Mouse (Mus musculus) neural tube, embryonic 11.5 days (tissue): ENCODE data around the gene Slc25a20. TPM values are rescaled to one million over a fixed set of nuclear protein-coding genes. Genes with fewer than 3 reads are reported as not detected.

Experiments
- ATAC-seq: fragments of 200-750 bp; cut with Nextera tagmentation; 2 replicates; pipeline ENCODE4 v1.8.0; 2017; ENCODE audit warnings: moderate number of reproducible peaks, mild to moderate bottlenecking, moderate TSS enrichment, moderate library complexity; ENCODE audit not compliant: insufficient read depth, low FRiP score, low TSS enrichment
- DNase-seq: peaks from one replicate; pipeline ENCODE4 v3.0.0-alpha.2; 2015; ENCODE audit warnings: low spot score
- H3K27ac ChIP-seq: fragments of 300-500 bp; sonication (generic); 2 replicates; pipeline ENCODE4 v1.5.1; 2014; ENCODE audit warnings: low read depth, mild to moderate bottlenecking, low read length
- H3K27me3 ChIP-seq: fragments of 300-500 bp; sonication (generic); 2 replicates; pipeline ENCODE4 v1.6.1; 2014; ENCODE audit warnings: mild to moderate bottlenecking, low read length, mixed read lengths; ENCODE audit not compliant: control insufficient read depth, insufficient read depth
- H3K36me3 ChIP-seq: fragments of 300-500 bp; sonication (generic); 2 replicates; pipeline ENCODE4 v1.6.1; 2014; ENCODE audit warnings: mild to moderate bottlenecking, low read length, moderate library complexity, mixed read lengths; ENCODE audit not compliant: control insufficient read depth, insufficient read depth
- H3K4me1 ChIP-seq: fragments of 300-500 bp; sonication (generic); 2 replicates; pipeline ENCODE4 v1.6.1; 2014; ENCODE audit warnings: low read length, mixed read lengths; ENCODE audit not compliant: control insufficient read depth, insufficient read depth
- H3K4me2 ChIP-seq: fragments of 300-500 bp; sonication (generic); 2 replicates; pipeline ENCODE4 v1.6.1; 2014; ENCODE audit warnings: low read depth, mild to moderate bottlenecking, moderate library complexity
- H3K4me3 ChIP-seq: fragments of 300-500 bp; sonication (generic); 2 replicates; pipeline ENCODE4 v1.5.1; 2014; ENCODE audit warnings: low read depth, low read length
- H3K9ac ChIP-seq: fragments of 300-500 bp; sonication (generic); 2 replicates; pipeline ENCODE4 v1.6.1; 2014; ENCODE audit warnings: mild to moderate bottlenecking, low read length
- H3K9me3 ChIP-seq: fragments of 300-500 bp; sonication (generic); 2 replicates; pipeline ENCODE4 v1.6.1; 2016; ENCODE audit warnings: low read length; ENCODE audit not compliant: control insufficient read depth
- WGBS: fragments of 180-500 bp; shearing (Covaris S2); extraction: QIAGEN DNeasy Blood & Tissue Kit; methylation state at CpG from one replicate; pipeline ENCODE4 v1.1.7; 2014; 5-methylcytosine and 5-hydroxymethylcytosine counted together
- polyA plus RNA-seq: library from polyadenylated mRNA; unstranded; fragments of >200 nt; fragmentation: Nextera tagmentation; extraction: Ambion mirVana; gene quantifications from 2 replicates; pipeline ENCODE4 v1.2.1, GENCODE M21; 2014

Gene Slc25a20
- polyA plus RNA-seq, result 31.0 and 32.8 TPM in 2 replicates

DNA sequence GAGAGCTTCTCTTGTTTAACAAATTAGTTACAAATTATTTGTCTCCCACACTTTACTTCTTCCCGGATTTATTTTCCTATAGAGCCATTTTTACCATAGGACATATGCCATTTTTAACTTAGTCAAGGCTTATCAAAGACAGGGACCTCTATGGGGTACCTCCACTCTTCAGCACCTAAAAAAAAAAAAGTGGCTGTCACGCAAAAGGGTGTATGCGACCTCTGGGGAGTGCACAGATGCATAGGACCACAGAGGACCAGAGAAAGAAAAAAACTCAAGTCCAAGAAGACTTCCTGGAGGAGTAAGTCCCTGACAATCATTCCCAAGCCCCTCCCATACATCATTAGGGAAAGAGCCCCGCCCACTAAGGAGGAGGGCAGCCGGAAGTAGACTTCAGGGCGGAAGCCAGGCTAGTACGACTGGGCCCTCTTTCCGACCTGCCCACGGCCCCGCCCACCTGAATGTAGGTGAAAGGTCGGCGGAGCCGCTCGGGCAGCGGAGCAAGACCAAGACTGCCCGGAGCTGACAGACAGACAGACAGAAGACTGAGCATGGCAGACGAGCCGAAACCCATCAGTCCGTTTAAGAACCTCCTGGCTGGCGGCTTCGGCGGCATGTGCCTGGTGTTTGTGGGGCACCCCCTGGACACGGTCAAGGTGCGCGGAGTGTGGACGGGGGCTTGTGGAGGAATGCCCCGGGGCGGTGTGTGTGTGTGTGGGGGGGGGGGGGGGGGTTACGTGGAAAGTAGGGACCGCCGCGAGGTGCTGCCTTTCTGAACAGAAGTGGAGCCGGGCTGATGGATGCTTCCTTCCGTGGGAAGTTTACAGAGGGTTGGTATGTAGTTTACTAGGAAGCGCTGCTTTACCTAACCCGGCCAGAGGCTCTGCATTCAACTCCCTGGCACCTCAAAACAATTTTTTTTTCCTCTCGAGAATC, at the start of gene Slc25a20:
Slc25a20 (plus strand) TSS at position 412 of the 936 bp plus-strand sequence.
- no peaks in the 10 kb centered on the region for H3K4me1 ChIP-seq
- no peaks in the 10 kb centered on the region for H3K9me3 ChIP-seq
- 3% methylated on average over 36 of the region's 37 CpGs for WGBS
- H3K27me3 ChIP-seq, result no peaks in the 10 kb centered on the region
- H3K9ac ChIP-seq, result peak within 1 kb of the TSS; percentile 58
- H3K27ac ChIP-seq, result no peak within 1 kb of the TSS
- H3K36me3 ChIP-seq, result no peaks in the 10 kb centered on the region
- H3K4me2 ChIP-seq, result peak within 1 kb of the TSS; percentile 66
- peak; percentile 65 for ATAC-seq
- H3K4me3 ChIP-seq, result peak within 1 kb of the TSS; percentile 70
- DNase-seq, result peak; percentile 81

DNA sequence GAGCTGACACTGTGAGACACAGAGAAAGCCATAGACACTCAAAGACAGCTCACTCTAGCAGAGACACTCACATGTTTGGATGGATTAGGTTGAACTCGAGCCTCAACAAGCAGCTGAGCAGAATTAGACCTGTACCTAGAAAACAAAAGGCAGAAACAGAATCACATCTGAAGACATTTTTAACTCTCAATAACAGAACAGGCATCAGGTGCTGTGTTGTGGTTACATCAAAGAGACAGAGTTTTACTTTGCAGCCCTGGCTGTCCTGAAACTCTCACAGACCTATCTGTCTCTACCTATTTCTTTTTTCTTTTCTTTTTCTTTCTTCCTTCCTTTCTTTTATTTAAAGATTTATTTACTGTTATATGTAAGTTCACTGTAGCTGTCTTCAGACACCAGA, 44.6 kb upstream of the Slc25a20 start:
- Histone ChIP-seq H3K36me3 (peaks cover 6% of the 10 kb centered on the region), H3K9ac (no peak overlapping the region), H3K4me1 (no peaks in the 10 kb centered on the region), H3K4me2 (no peak overlapping the region), H3K27me3 (no peaks in the 10 kb centered on the region), H3K27ac (no peak overlapping the region), H3K9me3 (no peaks in the 10 kb centered on the region), H3K4me3 (no peak overlapping the region)
- DNase-seq (no peak), ATAC-seq (no peak)
- WGBS, result 96% methylated on average over 1 of the region's 1 CpGs

DNA sequence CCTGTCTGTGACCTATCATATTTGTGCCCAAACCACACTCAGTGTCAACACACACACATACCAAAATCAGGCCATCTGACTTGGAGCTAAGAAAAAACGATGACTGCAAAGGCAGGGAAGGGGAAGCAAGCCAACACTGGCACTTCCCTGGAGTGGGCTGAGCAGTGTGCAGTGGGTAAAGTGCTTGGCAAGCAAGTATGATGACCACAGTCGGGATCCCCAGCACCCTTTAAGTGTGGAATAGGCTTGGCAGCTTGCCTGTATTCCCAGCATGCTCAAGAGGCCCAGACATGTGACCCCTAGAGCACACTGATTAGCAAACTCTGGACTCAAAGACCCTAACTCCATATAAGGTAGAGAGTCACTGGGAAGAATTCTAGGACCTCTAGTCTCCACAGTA, 35.4 kb upstream of the Slc25a20 start:
- no peak overlapping the region for H3K9ac ChIP-seq
- H3K27ac ChIP-seq, result no peak overlapping the region
- no peaks in the 10 kb centered on the region for H3K27me3 ChIP-seq
- DNase-seq (no peak), ATAC-seq (no peak)
- WGBS, result 87% methylated on average over 2 of the region's 2 CpGs
- H3K9me3 ChIP-seq, result no peaks in the 10 kb centered on the region
- no peak overlapping the region for H3K4me2 ChIP-seq
- H3K4me3 ChIP-seq, result no peak overlapping the region
- no peaks in the 10 kb centered on the region for H3K4me1 ChIP-seq
- no peaks in the 10 kb centered on the region for H3K36me3 ChIP-seq

DNA sequence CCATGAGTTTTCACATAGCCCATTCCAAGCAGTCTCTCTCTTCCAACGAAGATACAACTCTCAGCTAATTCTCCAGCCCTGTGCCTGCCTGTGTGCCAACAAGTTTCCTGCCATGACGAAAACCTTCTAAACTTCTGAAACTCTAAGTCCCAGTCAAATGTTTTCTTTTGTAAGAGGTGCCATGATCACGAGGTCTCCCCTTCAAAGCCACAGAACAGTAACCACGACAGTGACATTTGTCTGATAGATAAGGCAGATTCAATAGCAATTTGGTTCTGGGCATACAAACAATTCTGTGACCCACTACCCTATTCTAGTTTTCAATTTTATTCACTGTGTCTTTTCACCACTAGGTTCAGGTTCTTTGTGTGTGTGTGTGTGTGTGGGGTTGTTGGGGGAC, 33.7 kb upstream of the Slc25a20 start:
- WGBS, result 88% methylated on average over 4 of the region's 4 CpGs
- H3K36me3 ChIP-seq, result no peaks in the 10 kb centered on the region
- H3K4me1 ChIP-seq, result no peaks in the 10 kb centered on the region
- no peaks in the 10 kb centered on the region for H3K27me3 ChIP-seq
- no peaks in the 10 kb centered on the region for H3K9me3 ChIP-seq
- H3K4me2 ChIP-seq, result no peak overlapping the region
- H3K4me3 ChIP-seq, result no peak overlapping the region
- H3K27ac ChIP-seq, result no peak overlapping the region
- H3K9ac ChIP-seq, result no peak overlapping the region
- DNase-seq (no peak), ATAC-seq (no peak)

DNA sequence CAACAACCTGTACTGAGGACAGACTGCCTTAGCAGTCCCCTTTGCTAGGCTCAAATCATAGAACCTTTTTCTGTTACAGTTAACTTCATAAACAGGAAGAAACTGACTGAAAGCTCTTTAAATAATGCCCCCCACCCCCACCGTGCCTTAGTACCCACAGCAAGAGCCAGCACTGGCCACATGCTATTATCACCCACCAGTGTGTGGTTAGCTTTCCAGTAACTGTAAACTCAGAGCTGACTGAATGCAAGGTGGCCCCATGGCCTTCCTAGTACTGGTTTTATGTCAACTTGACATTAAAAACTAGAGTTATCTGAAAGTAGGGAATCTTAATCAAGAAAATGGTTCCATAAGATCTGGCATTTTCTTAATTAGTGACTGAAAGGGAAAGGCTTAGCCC, 31.2 kb upstream of the Slc25a20 start:
- Histone ChIP-seq H3K9me3 (no peaks in the 10 kb centered on the region), H3K27me3 (no peaks in the 10 kb centered on the region), H3K36me3 (no peaks in the 10 kb centered on the region), H3K9ac (no peak overlapping the region), H3K4me3 (no peak overlapping the region), H3K4me2 (no peak overlapping the region), H3K4me1 (no peaks in the 10 kb centered on the region), H3K27ac (no peak overlapping the region)
- no peak for ATAC-seq
- WGBS, result 86% methylated on average over 1 of the region's 1 CpGs
- DNase-seq, result no peak

DNA sequence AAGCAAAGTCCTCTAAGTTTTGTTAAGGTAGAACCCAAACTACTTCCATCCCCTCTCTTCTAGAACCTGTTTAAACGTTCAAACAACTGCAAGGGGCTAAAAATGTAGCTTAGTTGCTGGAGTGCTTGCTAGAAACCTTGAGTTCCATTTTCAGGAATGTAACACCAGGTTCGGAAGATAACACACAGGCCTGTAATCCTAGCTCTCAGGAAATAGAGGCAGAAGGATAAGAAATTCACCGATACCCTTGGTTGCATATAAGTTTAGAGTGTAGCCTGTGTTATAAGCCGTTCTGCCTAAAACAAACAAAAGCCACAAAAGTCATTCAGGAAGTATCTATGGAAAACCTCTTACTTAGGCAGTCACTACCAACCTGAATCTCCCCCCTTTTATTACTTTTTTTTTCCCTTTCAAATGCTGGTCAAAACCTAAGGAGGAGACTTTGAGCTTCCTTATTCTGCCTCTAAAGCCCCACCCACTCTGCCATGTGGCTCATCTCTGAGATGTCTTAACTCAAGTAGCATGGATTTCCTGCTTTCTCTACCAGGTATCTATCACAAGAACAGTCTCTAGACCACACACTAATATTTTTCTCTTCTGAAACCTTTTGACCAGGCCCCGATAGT, 30.1 kb upstream of the Slc25a20 start:
- 93% methylated on average over 5 of the region's 5 CpGs for WGBS
- Histone ChIP-seq H3K27me3 (no peaks in the 10 kb centered on the region), H3K4me3 (no peak overlapping the region), H3K4me2 (no peak overlapping the region), H3K9ac (no peak overlapping the region), H3K27ac (no peak overlapping the region), H3K9me3 (no peaks in the 10 kb centered on the region), H3K36me3 (no peaks in the 10 kb centered on the region), H3K4me1 (no peaks in the 10 kb centered on the region)
- no peak for DNase-seq
- ATAC-seq, result no peak

DNA sequence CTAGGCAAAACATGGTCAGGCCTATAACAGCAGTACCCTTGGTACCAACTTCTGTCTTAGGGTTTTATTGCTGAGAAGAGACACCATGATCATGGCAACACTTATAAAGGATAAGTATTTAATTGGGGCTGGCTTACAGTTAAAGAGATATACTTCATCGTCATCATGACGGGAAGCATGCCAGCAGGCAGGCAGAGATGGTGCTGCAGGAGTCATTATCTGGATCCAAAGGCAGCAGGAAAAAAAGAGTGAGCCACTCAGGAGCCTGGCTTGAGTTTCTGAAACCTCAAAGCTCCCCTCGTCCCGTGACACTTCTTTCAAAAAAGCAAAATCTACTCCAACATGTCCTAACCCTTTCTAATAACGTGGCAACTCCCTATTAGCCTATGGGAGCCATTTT, 29.5 kb upstream of the Slc25a20 start:
- WGBS, result 91% methylated on average over 5 of the region's 5 CpGs
- Histone ChIP-seq H3K4me1 (no peaks in the 10 kb centered on the region), H3K9ac (no peak overlapping the region), H3K36me3 (no peaks in the 10 kb centered on the region), H3K4me2 (no peak overlapping the region), H3K4me3 (no peak overlapping the region), H3K9me3 (no peaks in the 10 kb centered on the region), H3K27me3 (no peaks in the 10 kb centered on the region), H3K27ac (no peak overlapping the region)
- ATAC-seq, result no peak
- DNase-seq, result no peak

DNA sequence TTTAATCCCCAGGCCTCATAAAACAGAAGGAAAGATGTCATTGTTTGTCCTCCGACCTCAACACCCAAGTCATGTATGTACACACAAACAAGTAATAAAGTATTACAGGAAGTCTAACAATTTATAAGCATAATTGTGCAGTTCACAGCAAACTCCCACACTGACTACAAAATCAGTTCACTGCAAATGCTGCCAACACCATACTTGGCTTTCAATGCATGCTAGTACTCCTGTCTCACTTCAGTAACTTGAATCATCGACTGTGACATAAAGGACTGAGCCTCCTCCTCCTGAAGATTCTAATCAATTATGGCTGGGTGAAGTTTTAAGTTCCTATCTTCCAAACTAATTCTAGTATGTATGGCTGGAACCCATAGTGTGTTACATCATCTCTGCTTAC, 28.0 kb upstream of the Slc25a20 start:
- no peak overlapping the region for H3K4me2 ChIP-seq
- WGBS, result 87% methylated on average over 2 of the region's 2 CpGs

DNA sequence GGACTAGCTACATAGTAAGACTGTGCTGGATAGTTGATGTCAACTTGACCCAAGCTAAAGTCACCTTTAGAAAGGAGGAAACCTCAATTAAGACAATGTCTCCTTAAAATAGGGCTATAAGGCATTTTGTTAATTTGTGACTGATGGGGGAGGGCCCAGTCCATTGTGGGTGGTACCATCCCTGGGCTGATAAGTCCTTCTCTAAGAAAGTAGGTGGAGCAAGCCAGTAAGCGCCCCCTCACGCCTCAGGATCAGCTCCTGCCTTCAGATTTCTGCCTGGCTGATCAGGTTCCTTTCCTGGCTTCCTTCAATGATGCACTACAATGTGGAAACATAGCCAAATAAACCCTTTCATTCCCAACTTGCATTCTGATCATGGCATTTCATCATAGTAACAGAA, 26.5 kb upstream of the Slc25a20 start:
- no peak overlapping the region for H3K4me3 ChIP-seq
- H3K27ac ChIP-seq, result no peak overlapping the region
- DNase-seq, result no peak
- H3K36me3 ChIP-seq, result no peaks in the 10 kb centered on the region
- no peak for ATAC-seq
- no peak overlapping the region for H3K9ac ChIP-seq
- H3K27me3 ChIP-seq, result no peaks in the 10 kb centered on the region
- 89% methylated on average over 2 of the region's 2 CpGs for WGBS
- H3K4me1 ChIP-seq, result no peaks in the 10 kb centered on the region
- H3K9me3 ChIP-seq, result no peaks in the 10 kb centered on the region
- no peak overlapping the region for H3K4me2 ChIP-seq

More for the DNA sequence above, 28.0 kb upstream of the Slc25a20 start:
- Histone ChIP-seq H3K9ac (no peak overlapping the region), H3K4me1 (no peaks in the 10 kb centered on the region), H3K9me3 (no peaks in the 10 kb centered on the region), H3K36me3 (no peaks in the 10 kb centered on the region), H3K4me3 (no peak overlapping the region), H3K27ac (no peak overlapping the region), H3K27me3 (no peaks in the 10 kb centered on the region)
- ATAC-seq (no peak), DNase-seq (no peak)
